Mouse (Mus musculus): Measurements from ENCODE around the gene Sema3b. TPM values are rescaled to one million over a fixed set of nuclear protein-coding genes. Genes with fewer than 3 reads are reported as not detected.

The Sema3b gene
- 1 to 10 TPM; 1.5 to 2.5 TPM for total RNA-seq (2021)
- long read RNA-seq, partial matches to known transcripts = 1 of 5 reads
- long read RNA-seq, other reads (novel, unspliced or antisense) = 1 of 5 reads

- DNase-seq (ENCODE audit: low spot score in 2 of 2) = no peak
These were observed at the start of gene Sema3b for GRCm38 (mm10) chr9:107608741-107609432. Gene Sema3b (minus strand): TSS chr9:107609229.

DNA sequence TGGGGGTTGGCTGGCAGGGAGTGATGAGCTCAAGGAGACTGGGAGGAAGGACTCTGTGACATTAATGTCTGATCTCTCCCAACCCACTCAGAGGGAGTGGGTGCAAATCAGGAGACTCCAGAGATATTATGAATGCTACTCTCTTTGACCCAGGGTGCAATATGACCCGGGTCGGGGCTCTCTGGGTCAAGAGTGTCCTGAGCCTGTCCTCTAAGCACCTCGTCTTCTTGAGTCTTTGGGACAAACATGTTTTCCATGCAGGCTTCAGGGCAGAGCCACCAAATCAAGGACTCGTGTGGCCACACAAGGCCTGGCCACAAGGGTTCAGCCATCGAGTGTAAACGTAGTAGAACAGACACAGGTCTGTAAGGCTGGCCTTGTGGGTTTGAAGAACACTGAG is 49.1 kb upstream of the Sema3b start:
- DNase-seq (ENCODE audit: low spot score in 2 of 2) = no peak

DNA sequence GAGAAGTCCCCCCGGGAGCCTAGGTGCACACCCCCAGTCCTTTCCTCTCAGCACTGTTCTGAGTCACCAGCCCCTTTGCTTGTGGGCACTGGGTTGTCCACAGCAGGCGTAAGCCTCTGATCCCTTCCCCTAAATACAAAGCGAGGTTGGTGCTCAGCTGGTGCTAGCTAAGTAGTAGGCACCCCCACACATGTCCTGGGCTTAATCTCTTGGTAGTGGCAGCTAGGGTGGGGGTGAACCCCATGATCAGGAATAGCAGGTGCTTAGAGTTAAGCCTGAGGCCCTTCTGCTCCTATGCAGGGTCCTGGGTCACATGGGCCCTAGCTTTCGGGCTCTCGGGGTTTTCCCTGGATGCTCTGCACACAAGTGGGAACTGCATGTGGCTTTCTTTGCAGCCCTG is 48.1 kb upstream of the Sema3b start:
- DNase-seq (ENCODE audit: low spot score in 2 of 2) = no peak

DNA sequence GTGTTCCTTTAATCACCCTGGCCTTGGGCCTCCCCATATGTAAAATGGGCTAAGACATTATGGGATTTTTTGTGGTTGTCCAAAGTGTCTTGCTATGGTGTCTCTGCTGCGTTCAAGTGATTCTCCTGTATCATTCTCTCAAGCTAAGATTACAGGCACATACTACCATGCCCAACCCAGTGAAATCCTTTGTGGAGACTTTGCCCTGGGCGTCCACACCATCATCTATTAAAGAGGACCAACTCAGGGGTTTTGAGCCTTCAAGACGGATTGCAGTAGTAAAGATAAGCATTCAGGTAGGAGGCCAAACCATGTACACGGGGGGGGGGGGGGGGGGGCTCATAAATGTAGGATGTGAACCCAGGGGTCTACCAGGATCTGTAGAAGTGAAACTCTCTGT is 45.6 kb upstream of the Sema3b start:
- no peak for DNase-seq (ENCODE audit: low spot score in 2 of 2)

DNA sequence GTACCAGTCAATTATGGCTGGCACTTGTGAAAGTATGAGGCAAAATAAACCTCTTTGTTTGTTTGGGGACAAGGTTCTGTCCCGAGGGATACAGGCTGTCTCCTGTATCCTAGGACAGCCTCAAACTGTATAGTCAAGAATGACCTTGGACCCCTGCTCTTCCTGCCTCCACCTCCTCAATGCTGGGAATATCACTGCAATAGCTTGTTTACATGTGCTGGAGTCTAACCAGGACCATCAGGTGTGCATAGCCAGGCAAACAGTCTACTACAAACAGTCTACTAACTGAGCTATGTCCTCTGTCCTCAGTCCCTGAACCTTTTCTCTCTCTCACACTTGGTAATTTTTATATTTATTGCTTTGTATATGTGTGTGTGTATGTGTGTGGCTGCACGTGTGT is 44.4 kb upstream of the Sema3b start:
- no peak for DNase-seq (ENCODE audit: low spot score in 2 of 2)

DNA sequence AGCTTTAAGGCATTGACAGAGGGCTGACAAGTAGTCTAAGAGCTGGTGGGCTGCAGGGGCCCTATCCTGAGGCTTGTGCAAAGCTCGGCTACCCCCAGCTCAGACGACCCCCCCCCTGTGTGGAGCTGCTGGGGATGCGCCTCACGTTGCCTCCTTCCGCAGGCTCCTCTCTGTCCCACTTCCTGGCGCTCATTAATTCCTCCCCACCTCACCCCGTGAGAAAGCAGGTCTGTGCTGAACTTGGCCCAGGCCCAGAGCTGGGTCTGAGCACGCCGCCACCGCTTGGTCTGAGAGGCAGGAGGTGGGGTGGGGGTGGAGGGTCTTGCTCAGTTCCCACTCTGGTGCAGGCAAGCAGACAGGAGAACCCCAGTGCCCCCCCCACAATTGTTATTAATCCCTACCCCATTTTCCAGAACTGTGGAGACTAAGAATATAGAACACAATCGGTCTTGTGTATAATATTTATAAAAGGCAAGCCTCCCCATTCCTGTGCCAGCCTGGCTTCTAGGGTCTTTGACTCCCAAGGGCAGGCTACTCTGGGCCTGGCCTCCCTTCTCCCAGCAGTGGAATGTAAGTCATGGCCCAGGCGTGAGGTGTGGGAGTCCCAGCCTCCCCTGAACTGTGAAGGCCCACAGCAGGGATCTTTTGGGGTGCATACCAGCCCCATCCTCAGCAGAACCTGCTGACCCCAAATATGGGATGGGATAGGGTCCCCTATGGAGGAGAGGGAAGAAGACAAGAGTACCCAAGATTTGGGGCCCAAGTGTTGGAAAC is 41.9 kb upstream of the Sema3b start:
- DNase-seq (ENCODE audit: low spot score in 2 of 2) = no peak

DNA sequence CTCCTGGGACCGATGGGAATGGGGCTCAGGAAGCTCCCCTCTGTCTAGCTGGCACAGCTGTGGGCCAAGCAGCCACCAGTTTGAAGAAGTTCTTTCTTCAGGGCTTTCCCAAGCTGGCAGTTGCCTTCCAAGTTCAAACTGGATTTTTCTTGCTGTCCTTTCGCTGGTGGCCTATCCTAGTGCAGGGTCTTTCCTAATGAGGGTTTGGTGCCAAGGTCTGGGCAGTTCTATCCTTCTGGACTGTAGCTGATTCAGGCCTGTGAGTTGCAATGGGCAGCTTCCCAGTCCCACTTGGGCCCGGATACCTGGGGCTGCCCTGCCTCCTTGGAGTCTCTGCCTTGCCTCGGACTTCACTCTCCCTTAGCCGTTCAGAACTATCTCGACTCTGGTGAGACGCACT is 41.2 kb upstream of the Sema3b start:
- DNase-seq (ENCODE audit: low spot score in 2 of 2) = peak in 1 of 2 experiments; percentile 44

DNA sequence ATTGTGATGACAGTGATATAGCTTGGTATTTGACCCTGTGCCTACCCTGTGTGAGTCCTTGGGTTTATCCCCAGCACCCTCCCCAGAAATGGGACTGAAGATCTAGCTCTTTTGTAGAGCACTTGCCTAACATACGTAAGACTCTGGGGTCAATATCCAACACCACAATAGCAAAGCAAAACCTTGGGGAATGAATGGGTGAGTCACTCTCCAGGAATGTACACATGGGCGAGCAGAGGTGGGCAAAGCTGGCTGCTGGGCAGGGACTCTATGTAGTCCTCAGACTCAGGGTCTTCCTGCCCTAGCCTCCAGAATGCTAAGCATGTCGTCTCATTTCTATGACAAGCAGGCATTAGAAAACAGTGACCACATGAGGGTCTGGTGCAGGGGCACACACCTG is 39.7 kb upstream of the Sema3b start:
- no peak for DNase-seq (ENCODE audit: low spot score in 2 of 2)

DNA sequence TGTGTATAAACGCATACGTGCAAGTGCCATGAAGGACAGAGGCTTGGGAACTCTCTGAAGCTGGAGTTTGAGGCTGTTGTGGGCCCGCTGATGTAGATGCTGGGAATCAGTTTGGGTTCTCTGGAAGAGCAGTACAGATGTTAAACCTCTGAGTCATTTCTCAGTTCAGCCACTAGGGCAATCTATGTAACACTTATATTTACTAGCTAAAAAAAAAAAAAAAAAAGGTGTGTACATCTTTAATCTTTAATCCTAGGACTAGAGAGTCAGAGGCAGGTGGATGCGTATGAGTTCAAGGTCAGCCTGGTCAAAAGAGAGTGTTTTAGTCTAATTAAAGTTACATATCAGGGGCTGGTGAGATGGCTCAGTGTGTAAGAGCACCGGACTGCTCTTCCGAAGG is 37.9 kb upstream of the Sema3b start:
- DNase-seq (ENCODE audit: low spot score in 2 of 2) = no peak

DNA sequence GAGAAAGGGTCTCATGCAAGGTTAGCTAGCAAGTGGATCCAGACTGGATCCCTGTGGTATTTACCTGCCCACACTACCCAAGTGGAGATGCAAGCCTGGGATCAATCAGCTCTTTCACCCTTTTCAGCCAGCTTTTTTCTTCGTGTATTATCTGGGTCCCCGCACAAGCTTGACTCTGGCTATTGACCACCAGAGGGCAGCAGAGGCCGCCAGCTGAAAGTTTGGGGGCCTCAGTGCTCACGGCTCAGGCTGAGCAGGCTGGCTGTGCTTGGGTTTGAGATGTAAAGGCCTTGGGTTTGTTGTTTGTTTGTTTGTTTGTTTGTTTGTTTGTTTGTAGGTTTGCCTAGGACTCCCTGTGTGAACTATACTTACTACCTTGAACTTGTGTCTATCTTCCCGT is 36.5 kb upstream of the Sema3b start:
- DNase-seq (ENCODE audit: low spot score in 2 of 2) = peak in 1 of 2 experiments; percentile 86

DNA sequence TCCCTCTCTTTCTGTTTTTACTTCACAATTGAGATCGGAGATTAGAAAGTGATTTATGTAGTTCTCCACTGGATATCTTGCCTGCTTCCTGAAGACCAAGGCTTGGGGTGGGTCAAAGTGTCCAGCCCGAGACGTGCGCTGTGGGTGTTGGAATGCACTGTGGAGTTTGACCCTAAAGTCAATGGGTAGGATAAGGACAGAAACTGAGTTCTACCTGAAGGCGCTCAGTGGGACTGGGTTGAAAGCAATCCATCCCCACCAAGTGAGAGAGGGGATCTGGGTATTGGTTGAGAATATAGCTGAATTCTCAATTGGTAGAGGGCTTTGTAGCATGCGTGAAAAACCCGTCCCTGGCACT is 36.1 kb upstream of the Sema3b start:
- no peak for DNase-seq (ENCODE audit: low spot score in 2 of 2)

DNA sequence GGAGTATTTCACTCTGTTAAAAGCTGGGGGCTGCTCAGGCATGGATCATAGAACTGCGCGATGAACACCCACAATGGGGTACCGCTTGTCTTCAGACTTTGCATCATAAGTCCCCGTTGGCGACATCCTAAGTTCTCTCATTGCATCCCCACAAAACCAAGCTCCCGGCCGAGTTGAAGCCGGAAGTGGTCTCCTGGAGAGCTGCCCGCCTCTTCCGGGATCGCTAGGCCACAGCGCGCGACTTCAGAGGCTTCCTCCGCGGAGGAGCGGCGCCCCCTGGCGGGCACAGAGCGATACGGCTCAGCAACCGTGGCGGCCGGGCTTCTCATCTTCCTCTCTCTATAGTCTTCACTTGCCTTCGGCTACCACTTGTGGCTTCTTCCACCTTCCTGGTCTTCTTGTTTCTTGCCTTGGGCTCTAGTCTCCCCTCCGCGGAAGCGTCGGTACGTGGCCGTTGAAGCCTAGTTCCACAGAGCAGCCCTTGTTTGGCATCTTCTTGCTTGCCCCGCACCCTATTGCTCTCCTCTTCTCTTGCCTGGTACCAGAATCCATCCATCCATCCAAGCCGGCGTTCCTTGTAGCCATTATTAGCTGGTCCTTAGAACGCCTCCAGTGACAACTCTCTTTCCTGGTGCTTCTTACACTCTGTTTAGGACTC is 35.6 kb upstream of the Sema3b start:
- DNase-seq (ENCODE audit: low spot score in 2 of 2) = peak; percentile 85 to 94

GRCm38 (mm10) chr9:107643544-107644214 is 34.6 kb upstream of the Sema3b start:
- DNase-seq (ENCODE audit: low spot score in 2 of 2) = no peak

GRCm38 (mm10) chr9:107641666-107642065 is 32.6 kb upstream of the Sema3b start:
- DNase-seq (ENCODE audit: low spot score in 2 of 2) = no peak

DNA sequence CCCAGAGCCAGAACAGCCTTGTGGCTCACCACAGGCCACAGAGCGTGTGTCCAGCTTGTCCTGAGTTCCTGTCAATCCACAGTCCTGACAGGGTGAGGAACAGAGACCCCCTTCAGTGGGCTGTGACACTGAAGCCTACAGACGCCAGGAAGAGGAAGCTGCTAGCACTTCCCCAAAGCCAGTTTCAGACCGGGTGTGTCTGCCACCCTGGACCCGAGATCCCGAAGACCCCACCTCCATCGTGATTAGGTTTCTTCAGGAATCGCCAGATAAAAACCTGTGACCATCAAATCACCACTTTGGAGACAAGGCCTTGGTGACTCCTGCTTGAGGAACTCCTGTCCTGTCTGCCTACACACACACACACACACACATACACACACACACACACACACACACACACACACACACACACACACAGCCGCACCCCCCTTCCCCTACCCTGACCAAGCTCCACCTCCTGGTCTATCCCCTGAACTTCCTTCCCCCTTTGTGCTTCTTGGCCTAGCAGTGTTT is 31.3 kb upstream of the Sema3b start:
- DNase-seq (ENCODE audit: low spot score in 2 of 2) = no peak

- no peak for DNase-seq (ENCODE audit: low spot score in 2 of 2)
These were observed 28.0 kb upstream of the Sema3b start for GRCm38 (mm10) chr9:107637070-107637469.

- DNase-seq (ENCODE audit: low spot score in 2 of 2) = peak; percentile 93 to 95
These were observed 26.4 kb upstream of the Sema3b start, which contains the start of gene Gnai2 for GRCm38 (mm10) chr9:107635279-107636028. Gene Gnai2 (minus strand): TSS chr9:107635367.

- no peak for DNase-seq (ENCODE audit: low spot score in 2 of 2)
These were observed 25.6 kb upstream of the Sema3b start for GRCm38 (mm10) chr9:107634406-107635278.

DNA sequence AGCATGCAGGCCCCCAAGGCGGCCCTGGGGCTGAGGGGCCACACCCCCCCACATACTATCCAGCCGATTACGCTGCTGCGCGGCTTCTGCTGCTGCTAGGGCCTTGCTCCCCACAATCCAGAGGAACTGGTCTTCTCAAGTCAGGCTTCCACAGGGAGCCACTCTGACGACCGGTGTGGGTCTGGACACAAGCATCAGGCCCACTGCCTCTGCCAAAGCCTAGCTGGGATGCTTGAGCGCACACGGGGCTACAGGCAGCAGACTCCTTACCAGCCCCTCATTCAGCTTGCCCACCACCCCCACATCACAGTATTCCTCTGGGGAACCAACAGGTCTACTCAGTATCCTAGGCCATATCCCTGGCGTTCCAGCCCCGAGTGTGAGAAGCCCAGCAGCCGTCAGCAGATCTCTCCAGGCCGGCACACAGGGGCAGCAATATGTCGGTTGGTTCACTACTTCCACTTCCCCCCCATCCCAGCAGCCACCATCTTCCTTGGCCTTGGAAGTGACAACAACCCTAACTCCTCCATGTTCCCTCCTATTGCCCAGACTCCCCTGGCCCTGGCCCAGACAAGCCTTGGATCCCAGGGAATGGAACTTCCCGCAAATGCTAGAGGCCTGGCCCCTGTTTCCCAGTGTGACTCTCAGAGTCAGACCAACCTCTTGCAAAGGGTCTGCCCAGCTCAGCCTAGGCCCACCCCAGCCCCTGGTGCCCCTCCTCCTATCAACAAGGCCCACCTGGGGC is 24.8 kb upstream of the Sema3b start:
- no peak for DNase-seq (ENCODE audit: low spot score in 2 of 2)
